Mouse (Mus musculus): ENCODE results near the gene Rcsd1.

Gene Rcsd1

GRCm38 (mm10) chr1:165709629-165710256, at the start of gene Rcsd1:
TSS of gene Rcsd1 (minus strand) at chr1:165709757.
- DNase-seq (ENCODE audit: low spot score in 2 of 2), result no peak

GRCm38 (mm10) chr1:165755194-165755593, 45.6 kb upstream of the Rcsd1 start:
- no peak for DNase-seq (ENCODE audit: low spot score in 2 of 2)

GRCm38 (mm10) chr1:165754205-165754604, 44.6 kb upstream of the Rcsd1 start:
- no peak for DNase-seq (ENCODE audit: low spot score in 2 of 2)

GRCm38 (mm10) chr1:165751838-165752237, 42.3 kb upstream of the Rcsd1 start:
- no peak for DNase-seq (ENCODE audit: low spot score in 2 of 2)

- DNase-seq (ENCODE audit: low spot score in 2 of 2), result no peak
Measured at GRCm38 (mm10) chr1:165751142-165751541, 41.6 kb upstream of the Rcsd1 start.

GRCm38 (mm10) chr1:165748053-165748452, 38.5 kb upstream of the Rcsd1 start:
- DNase-seq (ENCODE audit: low spot score in 2 of 2), result no peak

GRCm38 (mm10) chr1:165741989-165742388, 32.4 kb upstream of the Rcsd1 start:
- no peak for DNase-seq (ENCODE audit: low spot score in 2 of 2)

GRCm38 (mm10) chr1:165738985-165739384, 29.4 kb upstream of the Rcsd1 start:
- no peak for DNase-seq (ENCODE audit: low spot score in 2 of 2)

- no peak for DNase-seq (ENCODE audit: low spot score in 2 of 2)
Measured at GRCm38 (mm10) chr1:165737867-165738266, 28.3 kb upstream of the Rcsd1 start.

GRCm38 (mm10) chr1:165737451-165737850, 27.9 kb upstream of the Rcsd1 start:
- no peak for DNase-seq (ENCODE audit: low spot score in 2 of 2)

GRCm38 (mm10) chr1:165735826-165736818, 26.6 kb upstream of the Rcsd1 start:
- peak; percentile 47 to 85 for DNase-seq (ENCODE audit: low spot score in 2 of 2)

- no peak for DNase-seq (ENCODE audit: low spot score in 2 of 2)
Measured at GRCm38 (mm10) chr1:165734840-165735239, 25.3 kb upstream of the Rcsd1 start.

- no peak for DNase-seq (ENCODE audit: low spot score in 2 of 2)
Measured at GRCm38 (mm10) chr1:165731553-165731952, 22.0 kb upstream of the Rcsd1 start.

GRCm38 (mm10) chr1:165730129-165730528, 20.6 kb upstream of the Rcsd1 start:
- no peak for DNase-seq (ENCODE audit: low spot score in 2 of 2)

- no peak for DNase-seq (ENCODE audit: low spot score in 2 of 2)
Measured at GRCm38 (mm10) chr1:165728057-165728639, 18.6 kb upstream of the Rcsd1 start.

- DNase-seq (ENCODE audit: low spot score in 2 of 2), result no peak
Measured at GRCm38 (mm10) chr1:165726986-165727385, 17.4 kb upstream of the Rcsd1 start.

GRCm38 (mm10) chr1:165725039-165725644, 15.6 kb upstream of the Rcsd1 start:
- no peak for DNase-seq (ENCODE audit: low spot score in 2 of 2)

GRCm38 (mm10) chr1:165724219-165725033, 14.9 kb upstream of the Rcsd1 start:
- DNase-seq (ENCODE audit: low spot score in 2 of 2), result no peak

GRCm38 (mm10) chr1:165722531-165723123, 13.1 kb upstream of the Rcsd1 start:
- DNase-seq (ENCODE audit: low spot score in 2 of 2), result no peak

- no peak for DNase-seq (ENCODE audit: low spot score in 2 of 2)
Measured at GRCm38 (mm10) chr1:165718543-165719105, 9.1 kb upstream of the Rcsd1 start.

Measured in frontal cortex, postnatal 10 days (tissue).